Comparison of ENCODE assay signal across 23 mouse cellular contexts in the genomic region with DNA sequence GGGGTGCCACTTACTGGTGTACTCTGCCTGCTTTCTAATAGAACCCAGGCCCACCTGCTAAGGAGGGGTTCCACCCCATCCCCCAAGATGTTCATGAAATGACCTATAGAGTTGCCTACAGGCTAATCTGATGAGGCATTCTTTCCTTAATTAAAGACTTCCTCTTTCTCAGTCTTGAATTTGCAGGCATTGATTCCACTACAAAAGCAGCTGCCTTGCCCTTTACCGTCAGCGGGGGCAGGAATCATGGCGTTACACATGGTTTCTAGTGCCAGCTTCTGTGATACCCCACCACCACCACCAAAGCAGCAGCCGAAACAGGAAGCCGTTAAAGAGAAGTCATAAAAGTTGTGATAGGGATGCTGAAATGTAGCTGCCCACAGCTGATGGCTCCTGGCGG. TPM values are rescaled to one million over a fixed set of nuclear protein-coding genes. Genes with fewer than 3 reads are reported as not detected.
DNase-seq lines count a peak whose midpoint lies in the region; ATAC-seq and TF ChIP-seq lines count a peak whose summit lies in the region.
"Had no signal": no experiment of that assay in that cellular context is flagged by ENCODE, and none has a peak within 500 bp of the region (broad histone marks: within the 10 kb centered on the region; RNA-seq: fewer than 3 reads in every experiment).

No protein-coding gene starts in this region.

- peak; percentile 39 for DNase-seq in 416B (ENCODE audit: low read depth)
- no peak for DNase-seq in embryo, embryonic 10.5 days (ENCODE audit: low spot score)
- DNase-seq in lung, adult 2 months: no peak
- DNase-seq in thymus, postnatal 14 days: no peak
- DNase-seq: adrenal gland, postnatal 10 days; cerebellum, adult 18-20 months; cerebellum, adult 9-11 months; cerebellum, postnatal 36 days; embryo, embryonic 11 days; forebrain, postnatal 0 days; gastrocnemius, postnatal 36 days; kidney, adult 8-10 months had no signal

- peaks cover 28% of the 10 kb centered on the region; the same call in 1 of the 2 replicates for H3K79me2 ChIP-seq in macrophage (ENCODE audit: inconsistent target)

- TF ChIP-seq POLR2A in bone marrow macrophage, adult 2 months (IDR thresholded peaks at IDR 0.05; ENCODE audit: borderline replicate concordance, low read depth, low read length): no peak
- TF ChIP-seq POLR2A in lung, adult 2 months (IDR thresholded peaks at IDR 0.05; ENCODE audit: borderline replicate concordance, extremely low read depth, low read depth, low read length): no peak

- no peaks in the 10 kb centered on the region for H3K27me3 ChIP-seq in E14TG2a.4 (ENCODE audit: insufficient read depth, low read length)
- H3K27me3 ChIP-seq: embryonic facial prominence, embryonic 12.5 days; forebrain, embryonic 13.5 days; Patski had no signal

- no peaks in the 10 kb centered on the region for H3K9me3 ChIP-seq in E14TG2a.4 (ENCODE audit: low read length)
- H3K9me3 ChIP-seq: embryonic facial prominence, embryonic 12.5 days; forebrain, embryonic 13.5 days; heart, embryonic 10.5 days had no signal

- TF ChIP-seq CTCF in E14TG2a.4 (conservative IDR thresholded peaks at IDR 0.05; ENCODE audit: low read length): no peak
- no peak for TF ChIP-seq CTCF in bone marrow macrophage, adult 2 months (IDR thresholded peaks at IDR 0.05; ENCODE audit: low read depth, low read length)
- TF ChIP-seq CTCF in lung, adult 2 months (IDR thresholded peaks at IDR 0.05; ENCODE audit: insufficient read depth, low read length): no peak

- H3K27ac ChIP-seq in bone marrow macrophage, adult 2 months (ENCODE audit: insufficient read depth, low read depth, low read length): peak overlapping the region; percentile 58
- peak overlapping the region; percentile 94 for H3K27ac ChIP-seq in macrophage
- H3K27ac ChIP-seq: embryonic facial prominence, embryonic 12.5 days; forebrain, embryonic 13.5 days; heart, embryonic 10.5 days had no signal

- H3K36me3 ChIP-seq in E14TG2a.4 (ENCODE audit: insufficient read depth, low read length) (peaks cover 27% of the 10 kb centered on the region), macrophage (ENCODE audit: inconsistent target) (peaks cover 11% of the 10 kb centered on the region; the same call in 1 of the 2 replicates)

- 17% methylated on average over 6 of the region's 6 CpGs for WGBS in macrophage (ENCODE audit: missing documents)
- WGBS in lung, adult 2 months: 82% methylated on average over 6 of the region's 6 CpGs

- 0 out of 2 replicates have a peak overlapping the region, but pooled peaks have one; percentile 37 for H3K4me3 ChIP-seq in E14TG2a.4 (replicated peaks; ENCODE audit: low read length)
- no peak overlapping the region for H3K4me3 ChIP-seq in bone marrow macrophage, adult 2 months (ENCODE audit: insufficient read depth, low read length)
- H3K4me3 ChIP-seq in macrophage (ENCODE audit: inconsistent target): no peak overlapping the region
- no peak overlapping the region for H3K4me3 ChIP-seq in lung, adult 2 months (replicated peaks; ENCODE audit: extremely low read depth, low read depth, low read length)
- H3K4me3 ChIP-seq: embryonic facial prominence, embryonic 12.5 days; forebrain, embryonic 13.5 days; heart, embryonic 10.5 days had no signal

- ATAC-seq in erythroid progenitor cell, adult 5-6 weeks (replicated peaks; ENCODE audit: low FRiP score, poor library complexity, severe bottlenecking): no peak
- ATAC-seq: forebrain, embryonic 13.5 days; forebrain, postnatal 0 days; hindbrain, embryonic 16.5 days; inflammation-experienced regulatory T-cells, adult 6 months; intestine, postnatal 0 days; Patski had no signal

- H3K4me1 ChIP-seq in E14TG2a.4 (replicated peaks; ENCODE audit: low read depth, low read length): peaks cover 88% of the 10 kb centered on the region
- H3K4me1 ChIP-seq in bone marrow macrophage, adult 2 months (ENCODE audit: control insufficient read depth, insufficient read depth, low read length): peaks cover 58% of the 10 kb centered on the region
- no peaks in the 10 kb centered on the region for H3K4me1 ChIP-seq in lung, adult 2 months (ENCODE audit: control insufficient read depth, insufficient read depth, low read length)
- H3K4me1 ChIP-seq: forebrain, embryonic 13.5 days had no signal

RNA-seq across cellular contexts. Expression of gene Igf2bp2, which starts 47.0 kb away (rescaled TPM):
- polyA plus RNA-seq in bone marrow macrophage, adult 2 months (2012; ENCODE audit: insufficient read depth, insufficient read length, missing spikeins): 8.3 and 10.7 TPM in 2 replicates
- total RNA-seq in macrophage (2018; cell fraction: chromatin; rRNA removed): 100 to 1,000 TPM in 13 of 26 experiments, 10 to 100 TPM in 13; 42.6 to 196 (median 100.0) TPM
- 10 to 100 TPM; 15.6 to 88.4 (median 45.0) TPM for total RNA-seq in macrophage (2018; cell fraction: cytosol; rRNA removed)
- total RNA-seq in macrophage (2018; cell fraction: nucleus; rRNA removed): 100 to 1,000 TPM in 5 of 26 experiments, 10 to 100 TPM in 21; 20.3 to 126 (median 78.2) TPM
- 11.0 to 35.3 TPM (median 33.5 TPM) in 3 replicates for polyA plus RNA-seq in macrophage (2018)
- polyA plus RNA-seq in lung, adult 2 months (2012; rRNA removed): 3.4 and 5.0 TPM in 2 replicates
- total RNA-seq in erythroid progenitor cell, adult 5-6 weeks (2015; ENCODE audit: low replicate concordance): 1.1 TPM in 1 of 2 replicates, not detected in the other
- 0.38 TPM in 1 of 2 replicates, not detected in the other for total RNA-seq in erythroid progenitor cell, adult 5-6 weeks (2017; ENCODE audit: low replicate concordance)
